Mouse (Mus musculus) kidney, adult 8-10 months (tissue): ENCODE results near the gene Taar3.

Source experiments
- DNase-seq, 2 experiments: peaks; one replicate each; pipeline ENCODE4 v3.0.0; 2022

Gene Taar3

DNA sequence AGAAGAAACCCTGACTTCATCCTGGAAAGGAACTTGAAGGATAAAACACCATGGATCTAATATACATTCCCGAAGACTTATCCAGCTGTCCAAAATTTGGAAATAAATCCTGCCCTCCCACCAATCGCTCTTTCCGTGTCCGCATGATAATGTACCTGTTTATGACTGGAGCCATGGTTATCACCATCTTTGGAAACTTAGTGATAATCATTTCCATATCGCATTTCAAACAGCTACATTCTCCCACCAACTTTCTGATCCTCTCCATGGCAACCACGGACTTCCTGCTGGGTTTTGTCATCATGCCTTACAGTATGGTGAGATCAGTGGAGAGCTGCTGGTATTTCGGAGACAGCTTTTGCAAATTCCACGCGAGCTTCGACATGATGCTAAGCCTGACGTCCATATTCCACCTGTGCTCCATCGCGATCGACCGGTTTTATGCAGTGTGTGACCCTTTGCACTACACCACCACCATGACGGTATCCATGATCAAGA is at the start of gene Taar3:
Gene Taar3, plus strand, starts transcription at position 51 of the 498 bp plus-strand sequence.
- DNase-seq = no peak

DNA sequence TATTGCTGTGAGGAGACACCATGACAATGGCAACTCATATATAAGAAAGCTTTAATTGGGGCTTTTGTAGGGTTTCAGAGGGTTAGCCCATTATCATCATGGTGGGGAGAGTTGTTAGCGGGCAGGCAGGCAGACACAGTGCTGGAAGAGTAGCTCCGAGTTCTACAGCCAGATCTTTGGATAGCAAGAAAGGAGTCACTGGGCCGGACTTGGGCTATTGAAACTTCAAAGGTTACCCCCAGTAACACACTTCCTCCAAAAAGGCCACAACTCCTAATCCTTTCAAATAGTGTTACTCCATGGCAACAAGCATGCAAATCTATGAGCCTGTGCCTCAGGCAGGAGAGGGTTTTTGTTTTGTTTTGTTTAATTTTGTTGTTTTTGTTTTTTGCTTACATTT is 48.2 kb upstream of the Taar3 start:
- DNase-seq = no peak

DNA sequence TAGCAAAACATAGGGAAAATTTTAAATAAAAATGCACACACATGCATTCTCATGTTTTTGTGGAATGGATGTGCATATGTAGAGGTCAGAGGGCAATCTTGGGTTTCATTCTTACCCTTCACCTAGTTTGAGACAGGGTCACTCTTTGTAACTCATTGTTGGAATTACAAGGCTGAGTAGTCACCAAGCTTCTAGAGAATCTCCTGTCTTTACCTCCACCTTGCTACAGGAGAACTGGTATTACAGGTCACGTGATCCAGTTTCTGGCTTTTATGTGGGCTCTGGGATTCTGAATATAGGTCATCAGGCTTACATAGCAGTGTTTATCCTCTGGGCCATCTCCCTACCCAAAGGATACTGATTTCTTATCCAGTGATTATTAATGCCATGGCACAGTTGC is 43.7 kb upstream of the Taar3 start:
- peak in 1 of 2 experiments; percentile 46 for DNase-seq

DNA sequence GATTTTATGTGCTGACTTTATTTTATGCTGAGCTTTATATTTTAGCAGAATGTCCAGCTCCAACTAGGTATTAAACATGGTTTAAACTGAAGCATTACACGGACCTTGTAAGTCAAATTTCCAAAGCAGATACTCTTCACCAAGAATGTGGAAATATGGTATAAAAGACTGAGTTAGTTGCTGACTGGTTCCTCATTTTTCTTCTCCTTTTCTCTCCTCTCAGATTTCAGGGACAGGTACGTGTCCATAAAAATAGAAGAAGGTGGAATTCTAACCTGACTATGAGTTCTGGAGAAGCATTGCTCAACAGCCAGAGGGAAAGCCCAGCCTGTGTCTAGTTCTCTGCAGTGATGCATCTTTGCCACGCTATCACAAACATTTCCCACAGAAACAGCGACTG is 29.3 kb upstream of the Taar3 start, which contains the start of gene Taar1:
Gene Taar1, plus strand, starts transcription at position 301 of the 400 bp plus-strand sequence.
- no peak for DNase-seq

DNA sequence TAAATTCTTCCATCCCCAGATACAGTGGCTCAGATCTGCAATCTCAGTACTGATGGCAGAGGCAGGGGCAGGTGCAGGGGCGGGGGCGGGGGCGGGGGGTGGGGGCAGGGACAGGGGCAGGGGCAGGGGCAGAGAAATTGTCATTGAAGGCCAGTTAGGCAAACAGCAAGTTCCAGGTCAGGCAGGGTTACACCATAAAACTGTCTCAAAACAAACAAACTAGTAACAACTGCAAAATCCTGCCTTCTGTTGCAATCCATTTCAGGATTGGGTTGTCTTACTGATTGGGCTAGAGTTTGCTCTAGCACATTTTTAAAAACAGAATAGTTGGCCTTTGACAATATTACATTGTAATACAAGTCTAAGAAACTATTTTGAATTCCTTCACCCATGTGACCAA is 26.9 kb upstream of the Taar3 start:
- DNase-seq = no peak

DNA sequence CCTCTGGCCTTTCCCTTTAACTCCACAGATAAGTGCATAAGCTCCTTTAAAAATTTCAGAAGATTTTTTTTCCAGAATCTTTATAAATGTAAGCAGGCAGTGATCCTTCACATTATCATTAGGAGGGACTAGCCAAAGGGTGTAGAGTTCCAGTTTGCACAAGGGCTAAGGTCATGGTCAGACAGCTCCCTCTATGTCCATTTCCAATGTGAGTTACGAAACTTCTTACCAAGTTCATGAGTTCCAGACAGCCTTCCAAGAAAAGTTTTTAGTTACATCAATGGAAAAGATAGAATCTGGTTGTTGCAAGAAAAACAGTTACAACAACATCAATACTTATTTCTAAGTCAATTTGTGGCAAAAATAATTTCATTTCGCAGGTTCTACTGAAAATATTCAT is 25.4 kb upstream of the Taar3 start:
- DNase-seq = no peak

DNA sequence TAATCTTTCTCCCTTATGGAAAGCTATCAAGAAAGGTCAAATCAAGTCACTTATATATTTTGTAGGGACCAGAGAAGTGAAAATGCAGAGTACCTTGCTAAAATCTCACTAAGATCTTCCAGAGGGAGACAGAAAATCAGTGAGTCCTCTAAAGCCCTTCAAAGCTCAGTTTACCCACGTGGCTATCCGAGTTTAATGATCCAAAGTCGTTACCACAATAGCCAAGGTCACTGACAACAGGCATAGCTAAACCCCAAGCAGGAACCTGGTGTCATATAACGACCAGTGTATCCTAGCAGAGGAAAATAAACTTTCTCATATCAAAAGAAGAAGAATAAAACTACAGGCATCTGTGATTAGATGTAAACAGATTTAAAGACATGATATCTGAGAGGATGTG is 11.7 kb upstream of the Taar3 start:
- DNase-seq = no peak

DNA sequence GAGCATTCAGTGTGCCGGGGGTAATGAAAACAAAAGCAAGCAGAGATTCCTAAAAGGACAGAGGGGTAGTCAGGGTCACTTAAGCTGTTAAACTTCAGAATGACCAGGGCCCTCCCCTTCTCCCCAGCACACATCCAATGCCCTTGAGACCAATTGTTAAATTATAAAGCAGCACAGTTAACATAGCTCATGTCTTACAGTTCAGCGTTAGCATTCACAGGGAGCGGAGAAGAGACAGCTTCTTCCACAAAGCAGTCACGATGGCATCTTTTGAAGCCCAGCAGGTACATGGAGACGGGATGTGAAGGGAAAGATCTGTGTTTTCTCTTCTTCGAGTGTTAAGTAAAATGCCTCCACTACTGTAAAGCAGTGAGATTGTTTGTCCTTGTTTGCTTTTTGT is 11.0 kb upstream of the Taar3 start, which contains the start of gene Taar2:
Gene Taar2, plus strand, starts transcription at position 261 of the 400 bp plus-strand sequence.
- no peak for DNase-seq

DNA sequence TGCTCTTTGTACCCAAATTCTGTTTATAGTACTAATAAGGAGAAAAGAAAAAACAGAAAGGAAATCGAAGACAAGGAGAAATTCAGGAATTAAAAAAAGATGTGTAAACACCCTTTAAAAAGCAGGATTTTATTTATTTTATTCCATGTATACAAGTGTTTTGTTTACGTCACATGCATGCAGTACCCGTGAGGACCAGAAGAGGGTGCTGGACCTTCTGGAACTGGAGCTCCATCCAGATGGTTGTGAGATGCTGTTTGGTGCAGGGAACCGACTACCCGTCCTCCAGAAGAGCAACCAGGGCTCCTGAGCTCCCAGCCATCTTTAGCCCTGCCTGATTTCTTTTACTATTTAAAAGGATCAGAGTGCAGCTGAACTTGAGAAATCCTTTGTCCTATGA is 6.9 kb upstream of the Taar3 start:
- DNase-seq = peak in 1 of 2 experiments; percentile 8

DNA sequence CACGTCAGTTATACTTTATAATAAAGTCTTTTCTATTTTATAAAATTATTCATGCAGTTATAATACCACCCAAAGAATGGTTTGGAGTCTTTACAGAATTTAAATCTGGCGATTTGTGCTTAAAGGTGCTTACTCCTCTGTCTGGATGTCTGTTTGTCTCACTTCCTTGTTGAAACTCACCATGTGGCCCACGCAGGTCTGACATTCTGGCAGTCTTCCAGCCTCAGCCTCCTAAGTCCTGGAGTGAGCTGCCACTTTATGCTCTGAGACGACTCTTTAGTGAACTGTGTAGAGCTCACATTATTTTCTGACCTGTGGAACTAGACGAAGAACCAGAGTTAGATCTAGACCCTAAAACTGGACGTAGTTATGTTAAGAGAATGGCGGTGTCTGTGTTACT is 1.3 kb upstream of the Taar3 start:
- DNase-seq = no peak

DNA sequence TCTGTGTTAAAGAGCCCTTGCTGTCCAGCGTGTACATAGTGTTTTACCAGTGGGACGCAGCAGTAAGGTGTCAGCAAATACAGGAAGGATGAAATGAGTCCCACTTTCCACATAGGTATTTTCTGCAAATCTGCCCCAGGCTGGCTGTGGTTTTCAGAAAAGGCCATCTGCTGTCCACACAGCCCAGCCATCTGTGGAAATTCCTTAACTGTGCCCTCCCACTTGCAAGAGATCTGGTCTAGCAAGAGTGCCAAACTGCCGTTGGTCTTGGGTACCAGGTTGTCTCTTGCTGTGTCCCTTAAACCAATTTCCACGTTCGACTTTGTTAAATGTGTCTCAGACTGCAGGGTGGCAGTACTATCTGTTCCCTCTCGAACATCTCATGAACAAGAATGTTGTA is 2.4 kb downstream of the Taar3 start:
- DNase-seq = no peak

DNA sequence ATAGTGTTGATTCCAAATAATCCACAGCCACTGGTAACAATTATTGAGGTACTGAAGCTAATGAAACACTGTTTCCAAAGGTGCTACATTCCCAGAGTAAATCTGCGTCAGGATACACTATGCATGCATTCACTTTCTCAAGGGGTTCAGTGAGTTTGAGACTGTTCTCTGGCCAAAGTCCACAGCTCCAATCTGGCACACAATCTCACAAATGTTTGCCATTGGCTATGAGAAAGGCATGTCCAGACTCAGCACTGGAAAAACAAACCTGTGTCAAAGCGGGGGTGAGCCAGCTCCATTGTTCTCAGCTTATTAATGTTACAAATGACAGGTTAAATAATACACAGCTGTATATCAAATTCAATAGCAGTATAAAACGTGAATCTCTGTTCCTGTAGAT is 9.7 kb downstream of the Taar3 start:
- DNase-seq = peak; percentile 56 to 62

DNA sequence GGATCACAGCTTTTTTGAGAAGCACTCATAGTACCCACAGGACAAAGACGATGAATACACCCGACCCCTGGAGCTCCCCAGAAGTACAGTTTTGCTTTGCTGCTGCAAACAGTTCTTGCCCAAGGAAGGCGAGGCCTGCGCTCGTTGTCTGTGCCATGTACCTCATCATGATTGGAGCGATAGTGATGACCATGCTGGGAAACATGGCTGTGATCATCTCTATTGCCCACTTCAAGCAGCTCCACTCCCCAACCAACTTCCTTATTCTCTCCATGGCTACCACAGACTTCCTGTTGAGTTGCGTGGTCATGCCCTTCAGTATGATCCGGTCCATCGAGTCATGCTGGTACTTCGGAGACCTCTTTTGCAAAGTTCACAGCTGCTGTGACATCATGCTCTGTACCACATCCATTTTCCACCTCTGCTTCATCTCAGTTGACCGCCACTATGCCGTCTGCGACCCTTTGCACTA is 11.1 kb downstream of the Taar3 start, which contains the start of gene Taar4:
Gene Taar4, plus strand, starts transcription at position 51 of the 472 bp plus-strand sequence.
- no peak for DNase-seq

DNA sequence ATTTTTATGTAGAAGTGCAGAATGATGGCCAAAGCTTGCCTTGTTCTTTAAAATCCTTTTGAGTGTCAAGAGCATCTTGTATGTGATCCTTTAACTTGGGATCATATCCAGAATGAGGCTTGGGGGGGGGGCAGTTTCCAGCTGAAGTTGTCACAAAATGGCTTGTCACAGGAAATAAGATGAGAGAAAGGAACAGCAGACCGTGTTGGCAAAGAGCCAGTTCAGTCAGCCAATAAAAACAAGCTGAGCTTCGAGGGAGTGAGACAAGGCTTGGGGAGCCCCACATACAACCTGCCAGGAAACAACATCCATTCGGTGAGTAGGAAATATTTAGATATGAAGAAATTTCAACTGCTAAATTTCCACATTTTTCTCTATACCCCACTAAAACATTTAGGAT is 14.1 kb downstream of the Taar3 start:
- DNase-seq = no peak

DNA sequence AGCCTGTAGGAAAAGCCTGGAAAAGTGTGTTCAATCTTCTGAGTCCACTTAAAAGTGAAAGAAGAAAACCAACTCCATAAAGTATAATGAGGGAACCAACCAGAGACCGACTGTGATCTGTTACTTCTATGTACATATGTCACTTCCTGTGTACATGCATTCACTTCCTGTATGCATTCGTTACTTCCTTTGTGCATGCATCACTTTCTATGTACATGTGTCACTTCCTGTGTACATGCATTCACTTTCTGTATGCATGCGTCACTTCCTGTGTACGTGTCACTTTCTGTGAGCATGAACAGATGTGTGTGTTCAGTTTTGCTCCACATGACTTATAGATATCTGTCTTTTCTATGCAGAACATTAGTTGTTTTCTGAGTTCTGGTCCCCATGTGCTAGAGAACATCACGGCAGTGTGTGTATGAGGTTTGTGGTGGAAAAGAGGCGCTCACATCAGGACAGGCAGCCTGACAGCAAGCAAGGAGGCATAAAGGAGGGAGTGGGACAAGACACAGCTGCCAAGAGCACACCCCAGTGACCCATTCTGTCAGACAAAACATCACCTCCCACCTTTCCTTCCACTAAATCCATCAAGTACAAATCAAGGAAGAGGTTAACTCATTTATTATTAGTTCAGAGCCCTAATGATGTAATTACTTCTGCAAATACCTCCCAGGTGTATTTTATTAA is 15.7 kb downstream of the Taar3 start:
- DNase-seq = no peak

DNA sequence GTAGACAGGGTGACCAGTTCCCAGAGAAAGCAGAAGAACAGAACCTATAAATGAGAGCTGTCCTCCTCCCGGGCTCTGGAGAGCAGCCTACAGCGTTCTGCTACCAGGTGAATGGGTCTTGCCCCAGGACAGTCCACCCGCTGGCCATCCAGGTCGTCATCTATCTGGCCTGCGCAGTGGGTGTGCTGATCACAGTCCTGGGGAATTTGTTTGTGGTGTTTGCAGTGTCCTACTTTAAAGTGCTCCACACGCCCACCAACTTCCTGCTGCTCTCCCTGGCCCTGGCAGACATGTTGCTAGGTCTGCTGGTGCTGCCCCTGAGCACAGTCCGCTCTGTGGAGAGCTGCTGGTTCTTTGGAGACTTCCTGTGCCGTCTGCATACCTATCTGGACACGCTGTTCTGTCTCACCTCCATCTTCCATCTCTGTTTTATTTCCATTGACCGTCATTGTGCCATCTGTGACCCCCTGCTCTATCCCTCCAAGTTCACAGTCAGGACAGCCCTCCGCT is 21.4 kb downstream of the Taar3 start, which contains the start of gene Taar5:
Gene Taar5, plus strand, starts transcription at position 51 of the 510 bp plus-strand sequence.
- no peak for DNase-seq

DNA sequence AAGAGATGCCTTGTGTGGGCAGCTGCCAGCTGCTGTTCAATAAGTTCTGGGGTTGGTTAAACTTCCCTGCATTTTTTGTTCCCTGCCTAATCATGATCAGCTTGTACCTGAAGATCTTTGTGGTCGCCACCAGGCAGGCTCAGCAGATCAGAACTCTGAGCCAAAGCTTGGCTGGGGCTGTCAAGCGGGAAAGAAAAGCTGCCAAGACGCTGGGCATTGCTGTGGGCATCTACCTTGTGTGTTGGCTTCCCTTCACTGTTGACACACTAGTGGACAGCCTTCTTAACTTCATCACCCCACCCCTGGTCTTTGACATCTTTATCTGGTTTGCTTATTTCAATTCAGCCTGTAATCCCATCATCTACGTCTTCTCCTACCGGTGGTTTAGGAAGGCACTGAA is 21.9 kb downstream of the Taar3 start:
- DNase-seq = no peak

DNA sequence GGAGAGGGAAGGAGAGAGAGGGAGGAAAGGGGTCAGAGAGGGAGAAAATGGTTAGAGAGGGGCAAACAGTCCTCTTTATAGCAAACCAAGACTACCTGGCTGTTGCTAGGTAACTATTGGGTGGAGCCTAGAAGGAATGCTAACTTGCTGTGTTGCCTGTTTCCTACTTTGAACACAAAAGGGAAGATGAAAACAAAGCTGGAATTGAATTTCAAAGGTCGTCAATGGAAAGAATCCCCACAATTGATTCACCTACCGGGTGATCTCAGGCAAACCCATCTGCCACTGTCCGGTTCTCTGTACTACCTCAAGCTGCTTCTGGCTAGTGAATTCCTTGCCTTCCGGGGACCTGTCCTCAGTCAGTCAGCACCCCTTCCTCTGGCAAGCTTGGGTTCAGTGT is 28.6 kb downstream of the Taar3 start:
- no peak for DNase-seq

DNA sequence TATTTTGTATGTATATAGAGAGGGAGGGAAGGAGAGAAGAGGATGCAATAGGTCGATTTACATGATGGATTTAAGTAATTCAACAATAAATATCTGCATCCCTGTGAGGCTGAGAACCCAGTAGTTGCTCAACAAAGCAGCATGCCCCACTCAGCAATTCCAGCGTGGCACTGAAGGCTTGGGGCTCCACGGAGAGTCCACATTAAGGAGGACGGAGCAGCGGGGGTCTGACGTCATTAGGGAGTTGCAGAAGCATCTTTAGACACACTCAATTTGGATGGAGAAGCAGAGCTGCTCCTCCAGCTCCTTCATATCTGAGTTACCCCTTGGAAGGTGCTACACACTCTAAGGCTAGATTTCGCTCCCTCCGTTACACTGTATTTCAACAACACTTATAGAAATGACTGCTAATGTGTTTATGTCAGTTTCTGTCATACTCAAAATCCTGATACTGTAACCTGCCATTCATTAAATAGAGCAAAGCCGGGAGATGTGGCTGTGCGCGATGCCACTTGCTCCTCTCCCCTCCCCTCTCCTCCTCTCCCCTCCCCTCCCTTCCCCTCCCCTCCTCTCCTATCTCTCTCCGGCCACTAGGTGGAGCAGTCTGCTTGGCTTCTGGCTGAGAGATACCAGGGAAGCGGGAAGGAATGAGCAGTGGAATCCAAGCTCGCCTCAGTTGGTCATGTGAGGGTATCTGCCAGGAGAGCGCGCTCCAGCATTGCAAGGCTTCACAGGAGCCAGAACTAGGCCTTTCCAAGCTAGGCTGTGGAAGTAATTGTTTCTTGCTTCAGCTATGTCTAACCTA is 29.7 kb downstream of the Taar3 start:
- peak; percentile 75 to 78 for DNase-seq

DNA sequence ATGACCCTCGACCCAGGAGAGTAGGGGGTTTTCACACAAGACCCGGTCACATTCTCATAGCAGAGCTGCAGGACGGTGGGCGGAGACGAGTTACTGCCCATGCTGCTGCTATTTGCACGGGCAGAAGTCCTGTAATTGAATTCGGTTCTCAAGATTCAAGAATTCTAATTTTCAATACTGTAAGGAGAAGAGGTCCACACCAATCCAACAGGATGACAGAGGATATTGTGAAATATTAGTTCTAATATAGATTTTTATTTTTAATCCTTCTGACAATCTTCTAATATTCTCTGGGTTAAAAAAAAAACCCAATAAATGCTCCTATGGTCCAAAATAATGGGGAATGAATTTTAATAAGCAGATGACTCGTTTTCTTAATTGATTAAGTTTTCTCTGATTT is 36.2 kb downstream of the Taar3 start, which contains the start of gene Taar6:
Gene Taar6, minus strand, starts transcription at position 101 of the 400 bp plus-strand sequence.
- DNase-seq = no peak

DNA sequence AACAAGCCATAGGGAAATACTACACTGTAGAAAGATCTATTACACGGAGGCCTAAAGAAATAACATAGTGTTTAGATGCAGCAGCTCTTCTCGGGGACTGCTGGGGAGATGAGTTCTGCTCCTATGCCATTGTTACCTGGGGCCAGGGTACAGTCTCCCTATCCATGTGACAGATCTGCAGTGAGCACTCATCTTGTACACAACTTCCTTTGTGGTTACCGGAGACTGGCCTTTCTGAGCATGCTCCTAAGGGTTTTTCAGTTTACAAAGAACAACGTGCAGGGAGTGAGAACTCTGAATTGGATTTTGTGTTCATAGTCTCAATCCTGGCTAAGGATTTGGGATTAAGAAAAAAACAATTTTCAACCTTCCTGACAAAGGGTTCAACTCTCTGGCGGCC is 37.1 kb downstream of the Taar3 start:
- DNase-seq = no peak

DNA sequence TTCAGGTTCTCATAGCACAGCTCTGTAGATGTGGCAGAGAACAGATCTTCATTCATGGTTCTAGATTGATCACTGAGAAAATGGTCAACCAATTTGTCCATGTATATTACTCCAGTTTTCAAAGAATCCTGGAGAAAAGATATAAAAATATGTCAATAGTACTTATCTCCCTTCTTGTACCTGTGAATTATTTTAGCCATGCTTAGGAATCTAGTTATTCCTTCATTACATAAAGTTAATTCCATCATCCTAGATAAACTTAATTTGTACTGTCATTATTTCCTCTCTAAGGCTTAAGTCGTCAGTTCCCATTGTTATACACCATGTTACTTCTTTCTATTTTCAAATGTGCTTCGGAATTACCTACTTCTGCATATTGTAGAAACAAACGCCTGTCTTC is 44.0 kb downstream of the Taar3 start, which contains the start of gene Taar7a:
Gene Taar7a, minus strand, starts transcription at position 101 of the 400 bp plus-strand sequence.
- DNase-seq = no peak

DNA sequence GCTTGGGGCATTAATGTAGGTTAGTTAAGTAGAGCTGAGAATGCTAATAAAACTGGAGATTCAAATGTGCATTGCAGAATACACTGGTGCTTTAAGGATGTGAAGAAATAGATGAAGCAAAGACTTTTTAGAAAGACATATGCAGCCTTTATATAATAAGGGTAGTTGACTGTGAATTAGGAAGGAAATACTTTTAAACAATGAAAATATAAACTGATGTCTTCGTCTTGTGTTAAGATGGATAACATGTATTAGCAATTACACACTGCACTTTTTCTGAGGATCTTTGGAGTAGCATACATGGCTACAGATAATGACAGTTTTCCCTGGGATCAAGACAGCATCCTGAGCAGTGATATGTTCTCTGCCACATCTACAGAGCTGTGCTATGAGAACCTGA is 50.3 kb downstream of the Taar3 start, which contains the start of gene Taar7b:
Gene Taar7b, plus strand, starts transcription at position 301 of the 400 bp plus-strand sequence.
- DNase-seq = no peak
